Mouse (Mus musculus) right cerebral cortex, adult 2 months (tissue): ENCODE measurements at regions not wholly inside any gene's neighbourhood (a gene's known extent, or its start where the extent isn't known, plus 50 kb on each side); places are given as distances from the start of the nearest gene placed in this dataset.
"Not testable (repeated sequence)": the region's sequence is repeated elsewhere in the genome, so short reads cannot be mapped to it uniquely, and the experiment has no call there.

ENCODE experiments used
- DNase-seq, 2 experiments: peaks; one replicate each; pipeline ENCODE4 v3.0.0; 2021 to 2022; ENCODE audit warnings: low spot score in 2 of 2

GRCm38 (mm10) chr3:126011269-126011668, 72.8 kb upstream of the Ugt8a start:
- DNase-seq, result peak in 1 of 2 experiments; percentile 3

DNA sequence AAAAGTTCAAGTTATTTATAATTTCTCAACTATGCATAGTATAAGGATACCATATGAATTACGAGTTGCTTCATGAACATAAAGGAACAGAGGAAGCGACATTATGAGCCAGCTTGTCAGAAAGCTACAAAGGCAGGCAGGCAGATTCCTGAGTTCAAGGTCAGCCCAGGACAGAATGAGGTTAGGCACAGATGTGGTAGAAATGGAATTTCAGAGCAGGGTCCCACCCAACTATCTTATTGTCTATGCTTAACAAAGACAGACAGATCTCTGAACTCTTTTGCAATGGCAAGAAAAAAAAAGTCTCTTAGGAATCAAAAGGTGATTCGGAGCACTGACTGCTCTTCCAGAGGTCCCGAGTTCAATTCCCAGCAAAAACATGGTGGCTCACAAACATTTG, 77.7 kb upstream of the Ugt8a start:
- no peak for DNase-seq

DNA sequence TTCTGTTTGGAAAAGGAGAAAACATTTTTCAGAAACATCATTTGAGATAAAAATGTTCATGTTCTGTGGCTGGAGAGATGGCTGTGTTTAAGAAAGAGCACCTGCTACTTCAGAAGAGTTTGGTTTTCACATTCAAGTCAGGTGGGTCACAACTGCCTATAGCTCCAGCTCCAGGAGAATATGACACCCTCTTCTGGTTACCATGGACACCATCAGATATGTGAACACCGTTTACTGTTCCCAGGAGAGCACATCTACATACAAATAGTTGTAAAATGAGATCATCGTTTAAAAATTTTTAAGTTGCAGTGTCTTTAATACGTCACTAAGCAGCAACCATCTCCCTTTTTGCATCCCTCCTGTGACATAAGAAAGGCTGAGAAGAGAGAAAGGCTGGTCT, 105.9 kb upstream of the Ugt8a start:
- no peak for DNase-seq

GRCm38 (mm10) chr3:126044861-126045260, 106.4 kb upstream of the Ugt8a start:
- DNase-seq, result no peak

- DNase-seq, result peak in 1 of 2 experiments; percentile 15
Observed at GRCm38 (mm10) chr3:126045992-126046786, 107.8 kb upstream of the Ugt8a start.

DNA sequence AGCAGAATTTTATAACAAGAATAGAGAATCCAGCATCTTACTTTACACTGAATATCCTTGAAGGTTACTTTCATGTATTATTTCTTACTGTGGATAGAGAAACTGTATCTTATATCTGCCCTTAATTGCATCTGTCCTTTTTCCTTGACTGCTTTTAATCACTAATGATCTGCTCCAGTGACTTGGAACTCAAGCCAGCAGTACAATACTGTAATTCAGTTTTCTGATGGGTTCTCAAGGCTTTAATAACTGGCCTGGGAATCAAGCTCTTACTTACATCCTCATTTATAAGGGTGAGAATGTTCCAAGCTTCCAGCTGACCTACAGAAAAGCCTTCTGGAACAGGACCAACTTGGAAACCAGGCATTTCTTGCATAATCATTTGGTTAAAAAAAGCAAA, 120.2 kb upstream of the Ugt8a start:
- no peak for DNase-seq

DNA sequence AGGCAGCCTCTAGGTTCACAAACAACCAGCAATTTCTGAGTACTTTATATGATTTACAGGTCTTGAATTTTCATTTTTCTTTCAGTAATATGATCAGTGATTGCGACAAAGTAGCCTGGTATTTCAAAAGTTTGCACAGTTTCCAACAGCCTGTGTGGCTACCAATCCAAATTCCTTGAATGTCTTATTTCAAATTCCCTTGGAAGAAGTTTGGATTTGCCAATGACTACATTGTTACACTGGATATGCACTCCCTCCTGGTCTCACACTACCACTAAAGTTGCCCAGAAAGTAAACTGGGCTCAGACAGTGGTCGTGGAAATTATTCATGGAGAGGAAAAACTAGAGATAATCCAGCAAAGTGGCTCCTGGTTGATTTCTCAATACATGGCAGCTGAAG, 166.7 kb upstream of the Ugt8a start:
- DNase-seq, result no peak

DNA sequence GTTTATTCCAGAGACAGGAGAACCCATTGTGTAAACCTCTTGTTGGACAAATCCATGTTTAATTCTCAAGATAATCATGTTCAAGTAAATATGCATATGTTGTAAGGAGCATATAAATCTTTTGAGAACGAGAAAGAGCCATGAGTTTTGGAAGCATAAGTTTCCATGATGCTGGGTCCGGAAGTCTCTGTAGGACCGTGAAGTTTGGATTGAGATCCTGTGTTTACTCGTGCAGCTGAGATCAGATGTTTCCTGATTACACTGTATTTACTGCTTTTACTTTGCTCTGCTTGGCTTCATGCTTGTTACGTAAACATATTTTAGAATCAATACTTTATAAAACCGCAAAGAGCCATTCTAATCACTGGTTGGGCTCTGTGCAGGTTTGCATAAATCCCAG, 171.0 kb upstream of the Ugt8a start:
- DNase-seq, result no peak

DNA sequence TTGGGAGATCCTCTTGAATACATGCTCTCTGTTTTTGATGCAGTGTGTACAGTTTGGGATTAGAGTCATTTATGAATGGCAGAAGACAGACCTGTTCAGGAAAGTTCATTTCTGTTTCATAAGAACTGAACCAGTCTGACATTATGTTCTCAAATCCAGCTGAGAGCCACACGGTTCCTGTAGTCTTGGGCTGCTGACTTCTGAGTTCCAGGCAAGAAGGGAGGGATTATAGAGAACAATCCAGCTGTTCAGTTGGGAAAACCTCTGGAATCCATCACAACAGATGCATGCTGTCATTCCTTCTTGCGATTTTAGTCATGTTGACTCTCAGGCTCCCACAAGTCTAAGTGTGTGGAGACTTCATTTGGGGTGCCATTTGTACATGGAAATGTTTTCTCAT, 179.4 kb upstream of the Ugt8a start:
- no peak for DNase-seq

- DNase-seq, result no peak
Observed at GRCm38 (mm10) chr3:126122323-126123259, 184.2 kb upstream of the Ugt8a start.

- DNase-seq, result no peak
Observed at GRCm38 (mm10) chr3:126166542-126166941, 196.9 kb upstream of the Arsj start.

GRCm38 (mm10) chr3:126209024-126209423, 154.5 kb upstream of the Arsj start:
- DNase-seq, result no peak

GRCm38 (mm10) chr3:126210226-126210625, 153.3 kb upstream of the Arsj start:
- DNase-seq, result no peak

DNA sequence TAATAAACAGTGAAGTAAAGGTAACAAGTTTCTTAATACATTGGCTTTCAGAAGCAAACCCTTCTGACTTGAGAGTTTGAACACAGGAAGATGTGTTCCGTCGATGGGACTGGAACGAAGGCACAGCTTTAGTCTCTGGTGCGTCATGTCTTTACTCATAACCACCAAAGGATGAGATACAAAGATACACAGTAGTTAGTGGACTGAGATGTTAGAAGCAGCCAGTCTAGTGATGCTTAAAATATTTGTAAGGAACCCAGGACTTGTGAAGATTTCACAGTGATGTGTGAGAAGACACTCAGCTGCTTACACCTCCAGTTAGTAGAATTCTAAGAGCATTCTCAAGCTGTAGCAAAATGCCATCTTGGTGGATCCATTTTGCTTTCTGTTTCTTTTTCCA, 135.9 kb upstream of the Arsj start:
- DNase-seq, result no peak

DNA sequence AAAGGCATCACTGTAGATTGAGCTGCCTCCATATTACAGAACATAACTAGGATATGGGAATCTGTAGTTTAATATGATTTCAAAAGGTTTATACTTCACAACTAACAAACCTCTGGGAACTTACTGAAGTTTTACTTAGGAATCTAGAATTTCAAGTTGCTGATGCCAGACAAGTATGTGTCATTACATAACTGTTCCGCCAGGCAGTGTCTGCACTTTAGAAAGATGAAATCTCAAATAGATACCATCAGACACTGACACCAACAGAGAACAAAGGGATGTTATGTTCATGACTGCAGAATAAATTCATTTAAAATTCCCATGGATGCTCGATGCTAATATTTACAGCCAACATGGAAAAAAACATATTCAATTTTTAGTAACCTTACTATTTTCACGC, 117.7 kb upstream of the Arsj start:
- no peak for DNase-seq

DNA sequence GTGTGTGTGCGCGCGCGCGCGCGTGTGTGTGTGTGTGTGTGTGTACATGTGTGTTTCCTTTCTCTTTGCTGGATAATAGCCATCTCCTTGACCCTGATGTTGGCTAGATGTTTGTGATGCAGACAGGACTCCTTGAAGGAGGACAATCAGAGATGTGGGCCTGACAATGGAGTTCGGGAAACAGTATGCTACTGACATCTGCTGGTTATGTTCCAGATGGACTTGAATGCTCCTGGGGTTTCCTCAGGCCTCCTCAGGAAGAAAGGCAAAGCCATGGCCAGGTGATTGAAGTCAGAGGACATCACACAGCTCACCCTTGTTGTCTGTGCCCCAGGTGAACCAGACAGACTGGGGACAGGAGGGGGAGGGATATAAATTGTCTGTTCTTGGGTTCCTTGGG, 102.2 kb upstream of the Arsj start:
- no peak for DNase-seq

GRCm38 (mm10) chr3:126272027-126272426, 91.5 kb upstream of the Arsj start:
- not testable (repeated sequence) for DNase-seq

DNA sequence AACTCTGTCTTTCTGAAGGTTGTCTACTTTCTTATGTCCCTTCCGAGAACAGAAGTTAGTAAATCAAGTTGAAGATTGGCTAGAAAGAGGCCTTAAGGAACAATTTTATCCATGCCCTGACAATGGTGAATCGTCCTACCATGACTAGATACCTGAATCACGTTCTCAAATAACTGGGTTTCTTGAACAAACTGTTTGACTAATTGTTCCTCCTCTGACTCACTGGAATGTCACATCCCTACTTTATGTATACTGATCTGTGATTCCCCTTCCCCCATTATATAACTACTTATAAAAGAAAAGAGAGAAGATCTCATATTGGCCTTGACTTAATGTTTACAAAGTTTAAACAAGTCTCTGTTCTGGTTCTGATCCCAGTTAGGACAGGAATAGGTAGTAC, 89.9 kb upstream of the Arsj start:
- no peak for DNase-seq

DNA sequence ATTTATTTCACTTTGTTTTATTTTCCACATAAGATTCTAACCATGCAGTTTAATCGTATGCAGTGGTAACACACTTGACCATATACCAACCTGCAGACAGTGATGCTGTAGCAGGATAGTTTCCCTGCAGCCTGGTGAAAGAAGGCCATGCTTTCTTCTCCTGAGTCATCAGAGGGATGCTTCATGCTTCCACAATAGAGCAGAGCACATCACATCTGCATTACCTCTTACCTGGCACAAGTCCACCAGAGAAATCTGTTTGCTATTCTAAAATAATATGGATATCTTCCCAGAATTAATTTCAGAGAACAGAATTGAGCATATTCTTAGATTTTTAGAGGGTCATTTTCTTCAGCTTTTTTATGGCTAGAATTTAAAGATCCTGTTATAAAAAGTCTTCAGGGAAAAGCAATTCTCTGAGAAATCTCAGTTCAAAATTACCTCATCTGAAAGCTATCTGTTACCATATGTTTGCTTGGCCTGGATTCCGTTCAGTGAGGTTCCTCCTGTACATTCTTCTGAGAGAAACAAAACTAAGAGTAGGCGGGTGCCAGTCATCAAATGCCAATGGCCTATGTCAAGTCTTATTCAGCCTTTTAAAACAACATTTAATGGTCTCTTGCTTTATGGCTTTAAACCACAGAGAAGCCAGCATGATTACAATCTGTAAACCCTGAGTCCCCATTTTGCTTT, 87.3 kb upstream of the Arsj start:
- DNase-seq, result peak; percentile 18 to 24

GRCm38 (mm10) chr3:126284294-126285090, 79.0 kb upstream of the Arsj start:
- no peak for DNase-seq

DNA sequence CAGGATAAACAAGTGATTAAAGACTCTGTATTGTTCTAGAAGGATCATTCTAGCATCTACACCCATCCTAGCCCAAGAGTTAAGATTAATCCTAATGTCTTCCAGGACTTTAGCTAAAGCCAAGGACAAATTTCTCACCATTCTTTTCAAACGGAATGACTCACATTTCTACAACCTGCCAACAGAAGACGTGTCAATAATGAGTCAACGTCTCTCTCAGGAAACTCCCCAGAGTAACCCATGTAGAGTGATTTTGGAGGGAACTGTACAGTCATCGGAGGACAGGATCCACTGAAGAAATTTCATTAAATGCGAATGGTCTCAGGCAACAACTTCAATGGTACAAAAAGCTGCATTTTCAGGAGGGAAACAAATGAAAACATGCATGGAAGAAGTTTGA, 71.2 kb upstream of the Arsj start:
- DNase-seq, result no peak
